Mouse (Mus musculus) cerebellum, adult 11-12 months (tissue): ENCODE measurements at regions not wholly inside any gene's neighbourhood (a gene's known extent, or its start where the extent isn't known, plus 50 kb on each side); places are given as distances from the start of the nearest gene placed in this dataset.

ENCODE experiments used
- DNase-seq: peaks from one replicate; pipeline ENCODE4 v3.0.0; 2022

DNA sequence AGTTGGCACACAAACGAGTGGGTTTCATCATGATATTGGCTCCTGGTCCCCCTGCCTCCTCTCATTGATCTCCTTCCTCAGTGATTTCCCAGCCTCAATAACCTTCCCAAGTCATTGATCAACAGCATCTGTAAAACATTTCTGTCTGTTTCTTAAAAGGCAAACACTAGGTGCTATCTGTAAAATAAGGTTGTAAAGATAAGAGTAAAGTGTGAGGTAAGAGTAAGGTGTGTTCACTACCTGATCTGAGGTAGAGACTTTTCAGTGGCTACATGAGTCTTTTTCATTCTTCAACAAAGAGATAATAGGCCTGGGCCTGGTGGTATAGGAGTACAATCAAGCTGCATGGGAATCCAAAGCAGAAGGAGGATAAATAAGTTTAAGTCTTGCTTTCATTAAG is 55.7 kb downstream of the Plk2 start:
- DNase-seq, result no peak

GRCm38 (mm10) chr13:110452009-110452525 is 57.2 kb downstream of the Plk2 start:
- no peak for DNase-seq

DNA sequence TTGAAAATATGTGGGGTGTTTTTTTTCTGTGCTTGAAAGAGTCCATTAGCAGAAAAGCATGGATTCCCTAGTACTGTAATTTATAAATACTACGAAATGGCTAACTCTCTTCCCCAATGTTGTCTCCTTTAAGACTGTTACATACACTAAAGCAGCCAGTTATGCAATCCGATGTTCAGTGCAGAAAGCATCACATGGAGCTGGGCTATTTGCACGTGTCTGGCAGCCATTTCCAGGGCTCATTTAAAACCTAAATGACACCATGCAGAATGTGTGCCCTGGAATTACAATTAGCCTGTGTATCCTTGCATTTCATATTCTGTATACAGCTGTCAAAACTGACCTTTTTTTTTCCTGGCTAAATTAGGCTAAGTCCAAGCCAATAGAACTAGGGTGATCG is 60.2 kb downstream of the Plk2 start:
- DNase-seq, result no peak

DNA sequence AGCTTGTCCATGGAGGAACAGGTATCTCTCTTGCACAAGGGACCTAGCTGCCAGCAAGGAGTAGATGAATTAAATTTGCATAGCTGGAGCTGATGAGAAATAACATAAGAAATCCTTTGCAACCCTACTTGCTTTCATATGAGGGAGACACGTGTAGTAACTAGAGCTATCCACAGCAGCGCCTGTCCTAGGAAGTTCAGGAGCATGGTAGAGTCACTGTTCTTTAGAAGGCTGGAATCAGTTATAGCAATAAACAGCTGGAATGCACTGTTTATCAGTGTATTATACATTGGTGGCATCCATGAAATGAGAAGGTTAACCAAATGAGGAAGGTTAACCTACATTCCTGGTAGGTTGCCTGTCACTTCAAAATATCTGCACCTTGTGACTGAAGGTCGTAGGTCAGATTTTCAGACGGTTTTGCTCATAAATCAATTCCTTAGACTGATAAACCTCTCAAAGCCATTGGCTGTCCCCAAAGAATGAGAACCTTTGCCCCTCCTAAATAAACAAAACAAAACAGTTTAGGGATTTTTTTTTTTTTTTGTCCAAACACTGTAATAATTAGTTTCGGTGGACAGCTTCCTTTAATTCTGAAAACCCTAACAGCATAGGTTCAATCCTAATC is 60.8 kb downstream of the Plk2 start:
- DNase-seq, result no peak

DNA sequence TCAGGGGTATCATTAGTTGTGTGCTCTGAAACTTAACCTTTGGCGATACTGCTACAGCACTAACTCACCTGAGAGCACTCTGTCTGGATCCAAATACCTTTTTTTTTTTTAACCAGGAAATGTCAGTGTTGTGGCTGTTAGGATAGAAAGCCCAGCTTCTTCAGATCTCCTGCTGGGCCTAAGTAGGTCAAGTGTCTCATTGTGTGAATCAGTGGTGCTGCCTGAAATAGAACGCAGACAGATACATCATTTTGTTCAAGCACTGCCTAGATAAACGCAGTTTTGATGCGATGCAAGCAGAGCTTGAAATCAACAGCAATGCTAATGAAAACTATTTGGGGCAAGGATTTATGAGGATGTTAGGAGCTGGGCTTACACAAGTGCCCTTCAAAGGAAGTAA is 63.9 kb downstream of the Plk2 start:
- peak; percentile 28 for DNase-seq

- no peak for DNase-seq
These were observed 66.7 kb downstream of the Plk2 start for GRCm38 (mm10) chr13:110461581-110461980.

- DNase-seq, result no peak
These were observed 76.7 kb downstream of the Plk2 start for GRCm38 (mm10) chr13:110471526-110471925.

DNA sequence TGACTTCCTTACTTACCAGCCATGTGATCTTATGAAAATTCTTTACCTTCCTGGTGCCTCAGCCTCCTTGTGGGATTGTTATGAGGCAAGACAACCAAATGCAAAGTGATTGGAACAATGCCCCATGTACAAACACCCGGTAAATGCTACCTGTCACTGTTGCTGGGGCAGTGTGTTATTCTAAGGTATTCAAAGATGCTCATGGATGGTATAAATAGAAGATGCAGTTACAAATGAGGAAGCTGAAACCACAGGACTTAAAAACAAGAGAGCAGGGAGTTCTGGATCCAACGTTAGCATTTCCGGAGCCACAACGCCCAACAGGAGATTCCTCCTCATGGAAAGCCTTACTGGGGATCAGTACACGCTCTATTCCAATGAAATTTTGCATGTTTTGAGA is 82.9 kb downstream of the Plk2 start:
- no peak for DNase-seq

- DNase-seq, result no peak
These were observed 89.6 kb downstream of the Plk2 start for GRCm38 (mm10) chr13:110484358-110484940.

DNA sequence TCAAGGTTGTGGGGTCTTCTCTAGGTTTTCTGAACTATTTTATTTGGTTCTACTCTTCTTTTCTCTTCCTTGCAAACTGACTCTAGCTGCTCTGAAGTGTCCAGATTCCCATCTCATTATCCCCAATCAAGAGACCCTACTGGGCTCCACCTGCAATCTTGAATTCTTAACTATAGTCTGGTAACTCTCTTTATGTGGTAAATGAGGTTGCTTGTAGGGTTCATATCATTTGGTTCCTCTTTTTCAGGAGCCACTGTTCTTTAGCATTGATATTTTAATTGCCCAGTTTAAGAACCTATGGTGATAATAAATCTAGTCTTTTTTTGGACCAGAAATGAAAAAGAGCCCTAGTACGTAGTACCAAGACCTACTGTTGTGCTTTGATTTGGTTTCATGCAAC is 90.7 kb downstream of the Plk2 start:
- no peak for DNase-seq

GRCm38 (mm10) chr13:110490166-110490565 is 95.3 kb downstream of the Plk2 start:
- no peak for DNase-seq

- DNase-seq, result no peak
These were observed 97.6 kb downstream of the Plk2 start for GRCm38 (mm10) chr13:110492296-110493001.

DNA sequence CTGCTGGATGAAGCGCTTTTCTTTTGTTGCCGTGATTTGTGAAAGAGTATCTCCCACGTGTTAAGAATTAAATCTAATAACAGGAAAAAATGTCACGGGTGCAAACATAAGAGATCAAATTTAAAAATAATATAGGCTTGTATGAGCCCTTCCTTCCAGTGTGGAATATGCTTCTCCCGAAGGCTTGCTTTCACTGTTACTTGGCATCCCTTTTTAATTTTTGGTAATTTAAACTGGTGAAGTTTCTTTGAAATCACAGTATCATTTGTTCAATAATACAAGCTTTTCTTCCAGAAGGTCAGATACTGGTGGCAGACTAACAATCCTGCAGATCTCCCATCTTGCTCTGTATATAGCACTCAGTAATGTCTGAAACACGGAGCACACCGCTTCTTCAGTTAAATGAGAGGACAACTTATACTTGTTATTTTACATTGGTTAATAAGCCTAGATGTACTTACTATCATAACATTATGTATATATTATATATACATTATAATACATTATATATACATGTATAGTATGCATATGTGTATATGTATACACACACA is 98.2 kb downstream of the Plk2 start:
- DNase-seq, result no peak

GRCm38 (mm10) chr13:110497461-110497860 is 102.6 kb downstream of the Plk2 start:
- DNase-seq, result no peak

DNA sequence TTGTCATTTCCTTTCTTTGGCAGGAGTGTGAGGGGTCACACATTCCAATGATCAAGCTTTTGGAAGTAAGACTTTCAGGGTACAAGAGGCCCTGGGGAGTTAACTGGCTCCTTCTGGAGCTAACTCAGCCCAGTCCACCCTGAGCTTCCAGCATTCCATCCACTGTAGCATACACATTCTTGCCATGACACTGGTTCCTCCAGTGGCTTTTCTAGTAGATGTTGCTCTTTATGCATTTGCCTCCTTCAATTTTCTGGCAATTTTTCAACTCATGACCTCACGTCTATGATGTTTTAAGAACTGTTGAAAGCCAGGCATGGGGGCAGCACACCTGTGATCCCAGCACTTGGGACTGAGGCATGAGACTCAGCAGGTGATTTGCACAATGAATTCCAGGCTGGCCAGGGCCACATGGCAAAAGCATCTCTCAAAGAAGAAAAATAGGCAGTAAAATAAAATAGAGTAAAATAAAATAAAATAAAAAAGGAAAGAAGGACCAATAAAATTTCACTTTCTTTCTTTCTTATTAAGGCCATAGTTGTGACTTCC is 113.0 kb downstream of the Plk2 start:
- DNase-seq, result no peak

- DNase-seq, result no peak
These were observed 123.1 kb downstream of the Plk2 start for GRCm38 (mm10) chr13:110517986-110518385.

- DNase-seq, result no peak
These were observed 128.1 kb downstream of the Plk2 start for GRCm38 (mm10) chr13:110522974-110523373.

DNA sequence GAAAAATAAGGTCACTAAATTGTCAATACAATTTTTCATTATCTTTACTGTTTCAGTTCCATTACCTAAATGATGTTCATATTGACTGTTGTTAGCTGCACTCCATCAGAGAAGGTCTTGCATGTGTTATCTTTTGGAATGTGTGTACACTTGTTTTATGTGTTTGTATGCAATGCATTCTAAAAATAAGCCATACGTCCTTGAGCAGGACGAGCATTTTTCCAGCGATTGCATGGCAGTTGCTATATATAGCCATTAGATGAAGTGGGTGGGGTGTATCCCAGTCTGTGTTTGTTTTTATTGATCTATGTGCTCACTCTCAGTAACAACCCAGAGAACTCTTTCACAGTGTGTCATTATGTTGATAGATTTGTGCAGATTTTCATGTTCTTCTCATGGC is 132.8 kb downstream of the Plk2 start:
- no peak for DNase-seq

DNA sequence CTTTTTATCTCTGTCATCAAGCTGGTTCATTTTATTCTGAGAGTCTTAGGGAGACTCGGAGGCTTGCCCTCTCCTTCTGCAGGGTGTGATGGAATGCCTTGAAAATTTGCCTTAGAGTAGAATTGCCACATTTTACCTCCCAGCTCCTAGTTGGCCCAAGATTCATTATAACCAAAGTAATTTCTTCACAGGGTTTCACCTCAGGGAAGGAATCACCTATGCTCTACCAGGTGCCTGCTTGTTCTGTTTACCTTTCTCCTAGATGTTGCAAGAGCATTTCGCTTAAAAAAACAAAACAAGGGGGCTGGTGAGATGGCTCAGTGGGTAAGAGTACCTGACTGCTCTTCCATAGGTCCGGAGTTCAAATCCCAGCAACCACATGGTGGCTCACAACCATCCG is 134.8 kb downstream of the Plk2 start:
- no peak for DNase-seq

DNA sequence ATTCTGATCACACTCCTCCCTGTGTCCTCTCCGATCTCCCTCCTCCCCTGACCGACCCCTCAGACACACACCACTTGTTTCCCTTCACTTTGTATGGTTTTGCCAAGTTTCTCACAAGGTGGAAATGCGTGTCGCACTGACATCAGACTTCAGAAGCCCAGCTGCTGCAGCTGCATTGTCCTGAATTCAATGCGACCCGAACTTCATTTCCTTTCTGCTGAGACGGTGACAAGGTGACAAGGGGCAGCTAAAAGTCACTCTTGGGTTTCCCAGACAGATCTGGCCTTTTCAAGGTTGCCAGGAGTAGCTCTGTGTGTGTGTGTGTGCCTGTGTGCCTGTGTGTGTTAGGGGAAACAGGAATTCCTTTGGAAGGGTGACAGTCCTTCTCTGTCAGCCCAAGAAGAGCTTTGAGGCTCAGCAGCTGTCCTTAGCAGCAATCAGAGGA is 139.5 kb downstream of the Plk2 start:
- no peak for DNase-seq

GRCm38 (mm10) chr13:110535785-110536184 is 140.9 kb downstream of the Plk2 start:
- no peak for DNase-seq

DNA sequence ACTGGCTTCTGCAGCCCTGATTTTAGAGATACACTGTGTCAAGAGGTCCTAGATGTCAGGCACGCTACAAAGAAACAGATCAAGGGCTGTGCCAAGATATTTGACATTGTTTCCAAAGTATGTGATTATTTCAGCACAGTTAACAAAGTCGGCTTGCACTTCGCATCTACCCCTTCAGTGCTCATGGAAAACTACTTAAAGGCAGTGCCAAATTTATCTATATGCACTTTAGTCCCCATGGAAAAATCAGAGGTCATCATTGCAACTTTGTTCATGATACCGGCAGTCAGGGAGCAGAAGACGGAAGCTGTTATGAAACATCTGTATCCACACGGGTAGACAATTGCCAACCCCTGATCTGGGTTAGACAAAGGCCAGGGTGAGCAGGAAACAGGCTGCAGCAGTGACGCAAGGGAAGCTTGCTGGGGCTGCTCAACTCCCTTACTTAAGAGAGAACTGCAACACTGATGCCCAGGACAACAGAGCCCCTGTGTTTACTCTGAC is 143.2 kb downstream of the Plk2 start:
- no peak for DNase-seq

DNA sequence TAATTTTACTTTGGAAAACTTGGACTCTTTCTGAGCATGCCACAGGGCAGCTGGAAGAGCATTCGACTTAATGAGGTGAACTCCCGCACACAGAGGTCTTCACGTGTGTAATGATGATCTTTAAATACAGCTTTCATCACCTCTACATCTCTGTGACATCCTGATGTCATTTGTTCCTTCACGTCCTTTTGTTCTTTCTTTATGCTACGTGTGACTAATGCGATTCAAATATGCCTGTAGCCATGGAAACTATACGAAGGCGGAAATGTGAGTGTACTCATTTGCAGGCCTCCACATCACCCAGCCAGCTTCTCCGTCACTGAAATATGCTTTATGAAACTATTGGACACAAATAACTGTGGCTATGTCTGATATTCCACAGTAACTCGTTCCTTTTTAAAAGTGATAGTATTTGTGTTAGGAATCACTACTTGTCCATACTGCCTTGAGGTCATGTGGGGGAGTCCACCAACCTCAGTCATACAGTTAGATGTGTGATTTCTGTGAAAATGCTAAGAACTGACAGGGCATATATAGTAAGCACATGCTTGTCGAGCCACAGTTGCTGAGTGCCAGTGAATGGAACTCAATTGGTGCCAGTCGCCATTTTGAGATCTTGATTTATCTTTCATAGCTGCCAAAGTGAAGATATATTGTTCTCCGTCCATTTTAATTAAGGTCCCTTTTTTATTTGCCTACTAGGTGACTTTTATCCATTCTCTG is 145.9 kb downstream of the Plk2 start:
- DNase-seq, result no peak
